Mouse (Mus musculus): ENCODE measurements at regions not wholly inside any gene's neighbourhood (a gene's known extent, or its start where the extent isn't known, plus 50 kb on each side); places are given as distances from the start of the nearest gene placed in this dataset.

DNA sequence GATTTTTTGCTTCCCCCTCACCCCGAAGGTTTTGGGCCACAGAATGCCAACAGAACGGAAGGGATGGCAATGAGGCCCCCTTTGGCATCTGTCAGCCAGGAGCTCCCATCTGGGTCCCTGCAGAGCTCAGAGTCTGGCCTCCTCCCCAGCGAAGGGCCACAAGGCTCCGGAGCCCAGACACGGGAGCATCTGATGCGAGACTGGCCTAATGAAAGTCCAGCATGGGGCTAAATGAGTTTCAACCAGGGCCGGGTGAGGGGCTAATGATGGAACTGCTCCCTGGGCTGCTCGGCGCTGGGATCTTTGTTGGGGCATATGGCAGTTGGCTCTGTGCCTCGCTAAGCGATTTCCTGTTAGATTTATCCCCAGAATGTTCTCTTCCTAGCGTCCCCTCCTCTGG is 688.8 kb upstream of the Slc35b3 start:
- TF ChIP-seq CTCF (conservative IDR thresholded peaks at IDR 0.05; ENCODE audit: low read length) (no peak), NANOG (IDR thresholded peaks at IDR 0.05; ENCODE audit: borderline replicate concordance, low read length) (no peak)

Measured in E14TG2a.4 (cell line).